Mouse (Mus musculus) midbrain, embryonic 13.5 days (tissue): ENCODE results near the gene Gse1. TPM values are rescaled to one million over a fixed set of nuclear protein-coding genes. Genes with fewer than 3 reads are reported as not detected.
A peak's percentile ranks its signal among the peaks of the same experiment; 100 is the strongest.

ENCODE experiments used
- ATAC-seq: fragments of 200-750 bp; cut with Nextera tagmentation; 2 replicates; pipeline ENCODE4 v1.8.0; 2017; ENCODE audit warnings: mild to moderate bottlenecking, moderate TSS enrichment, moderate library complexity
- H3K27ac ChIP-seq: fragments of 300-500 bp; sonication (generic); 2 replicates; pipeline ENCODE4 v1.5.1; 2015; ENCODE audit warnings: inconsistent platforms, mild to moderate bottlenecking, moderate library complexity
- H3K27me3 ChIP-seq: fragments of 300-500 bp; sonication (generic); 2 replicates; pipeline ENCODE4 v1.6.1; 2015; ENCODE audit warnings: mild to moderate bottlenecking, inconsistent platforms
- H3K36me3 ChIP-seq: fragments of 300-500 bp; sonication (generic); 2 replicates; pipeline ENCODE4 v1.6.1; 2015; ENCODE audit warnings: mild to moderate bottlenecking, inconsistent platforms
- H3K4me1 ChIP-seq: fragments of 300-500 bp; sonication (generic); replicated peaks from 2 replicates; pipeline ENCODE4 v1.6.1; 2015; ENCODE audit warnings: inconsistent platforms
- H3K4me2 ChIP-seq: fragments of 300-500 bp; sonication (generic); replicated peaks from 2 replicates; pipeline ENCODE4 v1.6.1; 2015; ENCODE audit warnings: moderate library complexity, mild to moderate bottlenecking, inconsistent platforms
- H3K4me3 ChIP-seq: fragments of 300-500 bp; sonication (generic); replicated peaks from 2 replicates; pipeline ENCODE4 v1.5.1; 2015; ENCODE audit warnings: mild to moderate bottlenecking, inconsistent platforms
- H3K9ac ChIP-seq: fragments of 300-500 bp; sonication (generic); replicated peaks from 2 replicates; pipeline ENCODE4 v1.6.1; 2015; ENCODE audit warnings: mild to moderate bottlenecking, inconsistent platforms
- H3K9me3 ChIP-seq: fragments of 300-500 bp; sonication (generic); 2 replicates; pipeline ENCODE4 v1.6.1; 2016; ENCODE audit warnings: mild to moderate bottlenecking, inconsistent platforms
- WGBS: fragments of 180-500 bp; shearing (Covaris S2); methylation state at CpG from one replicate; pipeline ENCODE4 v1.1.7; 2015; 5-methylcytosine and 5-hydroxymethylcytosine counted together
- polyA plus RNA-seq: library from polyadenylated mRNA; unstranded; fragments of >200 nt; fragmentation: Nextera tagmentation; extraction: Ambion mirVana; gene quantifications from 2 replicates; pipeline ENCODE4 v1.2.1, GENCODE M21; 2015

Gse1 gene
- polyA plus RNA-seq, 1 experiment from 2014 or later, result 22.5 TPM

DNA sequence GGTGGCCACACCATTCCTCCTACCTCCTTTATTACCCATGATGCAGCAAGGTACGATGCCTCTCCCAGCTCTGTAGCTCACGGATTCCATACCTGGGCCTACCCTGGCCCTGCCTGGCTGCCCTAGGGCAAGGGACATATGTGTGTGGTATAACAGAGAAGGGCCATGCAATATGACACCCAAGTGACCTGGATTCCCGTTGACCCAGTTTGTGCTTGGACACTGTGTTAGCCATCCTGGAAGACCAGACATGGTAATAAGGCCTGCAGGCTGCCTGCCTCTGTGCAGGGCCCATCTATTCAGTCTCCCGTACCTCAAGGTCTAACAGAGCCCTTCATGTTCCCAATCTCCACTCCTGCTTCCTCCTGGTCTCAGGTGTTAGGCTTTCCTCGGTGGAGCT lies 200.2 kb downstream of the Gse1 start:
- H3K4me2 ChIP-seq, result no peak overlapping the region
- H3K4me3 ChIP-seq, result no peak overlapping the region
- WGBS, result 89% methylated on average over 5 of the region's 5 CpGs
- no peaks in the 10 kb centered on the region for H3K9me3 ChIP-seq
- no peak overlapping the region for H3K9ac ChIP-seq
- no peaks in the 10 kb centered on the region for H3K36me3 ChIP-seq
- peaks cover 66% of the 10 kb centered on the region for H3K4me1 ChIP-seq
- no peak for ATAC-seq
- no peaks in the 10 kb centered on the region; the same call in 1 of the 2 replicates for H3K27me3 ChIP-seq
- H3K27ac ChIP-seq, result no peak overlapping the region

DNA sequence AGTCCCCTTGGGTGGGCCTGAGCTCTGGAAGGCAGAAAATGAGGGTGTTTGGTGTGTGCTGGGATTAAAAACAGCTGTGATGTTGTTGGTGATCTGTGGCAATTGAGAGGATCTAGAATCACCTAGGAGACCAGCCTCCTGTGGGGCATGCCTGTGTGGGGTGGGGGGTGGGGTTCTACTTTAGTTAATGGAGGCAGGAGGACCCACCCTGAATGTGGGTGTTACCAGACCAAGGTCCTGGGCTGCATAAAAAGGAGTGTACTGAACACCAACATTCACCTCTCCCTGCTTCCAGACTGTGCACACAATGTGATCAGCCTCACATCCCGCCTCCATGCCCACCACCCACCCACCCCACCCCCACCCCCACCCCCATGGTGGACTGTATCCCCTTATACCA lies 200.9 kb downstream of the Gse1 start:
- WGBS, result 88% methylated on average over 1 of the region's 1 CpGs
- H3K36me3 ChIP-seq, result no peaks in the 10 kb centered on the region
- no peak for ATAC-seq
- no peak overlapping the region for H3K4me3 ChIP-seq
- no peak overlapping the region for H3K4me2 ChIP-seq
- no peaks in the 10 kb centered on the region for H3K9me3 ChIP-seq
- H3K27ac ChIP-seq, result no peak overlapping the region
- peaks cover 59% of the 10 kb centered on the region for H3K4me1 ChIP-seq
- no peak overlapping the region for H3K9ac ChIP-seq
- H3K27me3 ChIP-seq, result no peaks in the 10 kb centered on the region; the same call in 1 of the 2 replicates

GRCm38 (mm10) chr8:120431042-120431441 lies 202.8 kb downstream of the Gse1 start:
- Histone ChIP-seq H3K4me1 (peaks cover 41% of the 10 kb centered on the region), H3K36me3 (no peaks in the 10 kb centered on the region), H3K4me2 (no peak overlapping the region), H3K4me3 (no peak overlapping the region), H3K9me3 (no peaks in the 10 kb centered on the region), H3K27ac (no peak overlapping the region), H3K9ac (no peak overlapping the region), H3K27me3 (no peaks in the 10 kb centered on the region; the same call in 1 of the 2 replicates)
- 76% methylated on average over 12 of the region's 12 CpGs for WGBS
- no peak for ATAC-seq

DNA sequence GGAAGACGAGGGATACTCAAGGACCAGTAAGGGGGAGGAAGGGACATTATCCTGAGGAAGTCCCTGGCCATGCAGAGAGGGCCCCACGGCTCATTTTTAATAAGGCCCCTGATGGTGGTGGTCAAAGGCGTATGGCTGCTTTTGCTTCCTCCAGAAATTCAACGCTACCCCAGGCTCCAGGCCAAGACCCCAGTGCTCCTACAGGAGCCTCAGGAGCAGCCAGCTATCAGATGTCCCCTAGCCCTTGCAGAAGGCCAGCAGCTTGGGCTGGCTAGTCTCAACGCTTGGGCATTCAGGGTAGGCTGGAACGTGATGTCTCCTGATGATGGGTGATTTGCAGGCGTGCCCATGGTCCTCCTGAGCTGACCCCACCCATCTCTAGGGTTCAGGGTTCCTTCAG lies 204.2 kb downstream of the Gse1 start:
- Histone ChIP-seq H3K4me1 (peaks cover 40% of the 10 kb centered on the region), H3K4me2 (no peak overlapping the region), H3K36me3 (no peaks in the 10 kb centered on the region), H3K4me3 (no peak overlapping the region), H3K27me3 (peaks cover 6% of the 10 kb centered on the region; the same call in 1 of the 2 replicates), H3K9me3 (no peaks in the 10 kb centered on the region), H3K9ac (no peak overlapping the region), H3K27ac (no peak overlapping the region)
- WGBS, result 79% methylated on average over 7 of the region's 7 CpGs
- no peak for ATAC-seq

GRCm38 (mm10) chr8:120433143-120433542 lies 204.9 kb downstream of the Gse1 start:
- ATAC-seq, result no peak
- Histone ChIP-seq H3K9ac (no peak overlapping the region), H3K27me3 (peaks cover 6% of the 10 kb centered on the region; the same call in 1 of the 2 replicates), H3K4me2 (no peak overlapping the region), H3K36me3 (no peaks in the 10 kb centered on the region), H3K4me1 (peaks cover 40% of the 10 kb centered on the region), H3K4me3 (no peak overlapping the region), H3K9me3 (no peaks in the 10 kb centered on the region), H3K27ac (no peak overlapping the region)
- WGBS, result 80% methylated on average over 7 of the region's 7 CpGs

GRCm38 (mm10) chr8:120433734-120434133 lies 205.5 kb downstream of the Gse1 start:
- H3K9me3 ChIP-seq, result no peaks in the 10 kb centered on the region
- ATAC-seq, result no peak
- H3K27me3 ChIP-seq, result peaks cover 6% of the 10 kb centered on the region; the same call in 1 of the 2 replicates
- no peak overlapping the region for H3K9ac ChIP-seq
- WGBS, result 100% methylated on average over 1 of the region's 1 CpGs
- H3K36me3 ChIP-seq, result no peaks in the 10 kb centered on the region
- no peak overlapping the region for H3K27ac ChIP-seq
- no peak overlapping the region for H3K4me3 ChIP-seq
- peaks cover 40% of the 10 kb centered on the region for H3K4me1 ChIP-seq
- no peak overlapping the region for H3K4me2 ChIP-seq

- no peak overlapping the region for H3K9ac ChIP-seq
- H3K9me3 ChIP-seq, result no peaks in the 10 kb centered on the region
- H3K36me3 ChIP-seq, result no peaks in the 10 kb centered on the region
- no peak overlapping the region for H3K27ac ChIP-seq
- peaks cover 6% of the 10 kb centered on the region; the same call in 1 of the 2 replicates for H3K27me3 ChIP-seq
- H3K4me3 ChIP-seq, result no peak overlapping the region
- no peak overlapping the region for H3K4me2 ChIP-seq
- peaks cover 57% of the 10 kb centered on the region for H3K4me1 ChIP-seq
- 95% methylated on average over 15 of the region's 15 CpGs for WGBS
- ATAC-seq, result no peak
These were observed 207.5 kb downstream of the Gse1 start for GRCm38 (mm10) chr8:120435781-120436180.

- WGBS, result 47% methylated on average over 5 of the region's 5 CpGs
- Histone ChIP-seq H3K4me2 (no peak overlapping the region), H3K9me3 (no peaks in the 10 kb centered on the region), H3K36me3 (no peaks in the 10 kb centered on the region), H3K4me3 (no peak overlapping the region), H3K9ac (no peak overlapping the region), H3K27ac (no peak overlapping the region), H3K27me3 (peaks cover 9% of the 10 kb centered on the region; the same call in 1 of the 2 replicates), H3K4me1 (peaks cover 64% of the 10 kb centered on the region)
- ATAC-seq, result no peak
These were observed 208.3 kb downstream of the Gse1 start for GRCm38 (mm10) chr8:120436491-120437030.

GRCm38 (mm10) chr8:120437207-120437606 lies 209.0 kb downstream of the Gse1 start:
- 86% methylated on average over 1 of the region's 1 CpGs for WGBS
- Histone ChIP-seq H3K4me3 (no peak overlapping the region), H3K9me3 (no peaks in the 10 kb centered on the region), H3K4me2 (no peak overlapping the region), H3K27me3 (peaks cover 15% of the 10 kb centered on the region; the same call in 1 of the 2 replicates), H3K9ac (no peak overlapping the region), H3K36me3 (no peaks in the 10 kb centered on the region), H3K27ac (0 out of 2 replicates have a peak overlapping the region, but pooled peaks have one; percentile 81), H3K4me1 (peaks cover 70% of the 10 kb centered on the region)
- ATAC-seq, result no peak

GRCm38 (mm10) chr8:120437666-120438395 lies 209.6 kb downstream of the Gse1 start:
- 53% methylated on average over 21 of the region's 21 CpGs for WGBS
- no peak overlapping the region for H3K4me3 ChIP-seq
- H3K27ac ChIP-seq, result peak overlapping the region; percentile 81
- H3K9ac ChIP-seq, result 0 out of 2 replicates have a peak overlapping the region, but pooled peaks have one; percentile 7
- peaks cover 68% of the 10 kb centered on the region for H3K4me1 ChIP-seq
- ATAC-seq, result no peak
- H3K27me3 ChIP-seq, result peaks cover 15% of the 10 kb centered on the region; the same call in 1 of the 2 replicates
- H3K36me3 ChIP-seq, result no peaks in the 10 kb centered on the region
- H3K4me2 ChIP-seq, result no peak overlapping the region
- no peaks in the 10 kb centered on the region for H3K9me3 ChIP-seq

- H3K36me3 ChIP-seq, result no peaks in the 10 kb centered on the region
- no peaks in the 10 kb centered on the region for H3K9me3 ChIP-seq
- H3K9ac ChIP-seq, result no peak overlapping the region
- WGBS, result 3% methylated on average over 19 of the region's 19 CpGs
- ATAC-seq, result peak; percentile 78
- peak overlapping the region; percentile 29 for H3K4me2 ChIP-seq
- no peak overlapping the region for H3K4me3 ChIP-seq
- H3K27me3 ChIP-seq, result peaks cover 15% of the 10 kb centered on the region; the same call in 1 of the 2 replicates
- peak overlapping the region; percentile 81 for H3K27ac ChIP-seq
- H3K4me1 ChIP-seq, result peaks cover 66% of the 10 kb centered on the region
These were observed 211.1 kb downstream of the Gse1 start for GRCm38 (mm10) chr8:120439309-120439708.

- Histone ChIP-seq H3K9me3 (no peaks in the 10 kb centered on the region), H3K4me1 (peaks cover 73% of the 10 kb centered on the region), H3K27ac (peak overlapping the region; percentile 81; the same call in 1 of the 2 replicates), H3K27me3 (peaks cover 15% of the 10 kb centered on the region; the same call in 1 of the 2 replicates), H3K4me3 (no peak overlapping the region), H3K4me2 (no peak overlapping the region), H3K9ac (peak overlapping the region; percentile 16; the same call in 1 of the 2 replicates), H3K36me3 (no peaks in the 10 kb centered on the region)
- 0 out of 2 replicates have a peak, but pooled peaks have one; percentile 9 for ATAC-seq
- 45% methylated on average over 12 of the region's 12 CpGs for WGBS
These were observed 212.5 kb downstream of the Gse1 start for GRCm38 (mm10) chr8:120440739-120441138.
